Mouse (Mus musculus) ES-E14 (cell line): ENCODE data around the gene Zbtb5.

ENCODE experiments used
- CHD2 ChIP-seq: IDR thresholded peaks from 2 replicates; pipeline ENCODE4 v1.6.1; 2014; ENCODE audit warnings: mild to moderate bottlenecking, low read depth, low read length, inconsistent platforms
- HCFC1 ChIP-seq: IDR thresholded peaks from 2 replicates; pipeline ENCODE4 v1.6.1; 2012; ENCODE audit warnings: low read length, inconsistent platforms, borderline replicate concordance; ENCODE audit not compliant: insufficient read depth
- MAFK ChIP-seq: IDR thresholded peaks from 2 replicates; pipeline ENCODE4 v1.6.1; 2014; ENCODE audit warnings: mild to moderate bottlenecking, low read depth, low read length, inconsistent platforms; ENCODE audit not compliant: insufficient read depth
- ZC3H11A ChIP-seq: IDR thresholded peaks from 2 replicates; pipeline ENCODE4 v1.6.1; 2012; ENCODE audit warnings: low read depth, mild to moderate bottlenecking, inconsistent platforms, low read length, borderline replicate concordance
- ZNF384 ChIP-seq: IDR thresholded peaks from 2 replicates; pipeline ENCODE4 v1.6.1; 2012; ENCODE audit warnings: low read depth, low read length, inconsistent platforms

DNA sequence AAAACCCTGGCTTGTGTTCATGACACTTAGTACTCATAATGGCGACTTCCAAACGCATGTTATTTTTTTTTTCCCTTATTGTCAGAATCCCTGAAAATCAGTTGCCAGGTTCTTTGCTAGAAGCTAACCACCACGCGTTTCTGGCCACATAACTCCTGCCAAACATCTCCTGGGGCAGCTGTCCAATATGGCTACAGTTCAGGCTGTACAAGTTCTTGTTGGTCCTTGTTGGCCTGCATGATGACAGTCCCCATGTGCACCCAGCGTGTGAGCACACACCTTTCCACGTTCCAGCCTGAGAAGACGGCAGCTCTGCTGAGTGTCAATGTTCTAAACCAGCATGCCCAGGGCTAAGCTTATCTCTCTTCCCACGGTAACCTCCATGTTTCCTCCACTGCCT lies 43.2 kb upstream of the Zbtb5 start:
- TF ChIP-seq CHD2 (no peak), HCFC1 (no peak), MAFK (no peak), ZNF384 (no peak), ZC3H11A (no peak)
